Mouse (Mus musculus) forebrain, embryonic 14.5 days (tissue): Measurements from ENCODE around the gene Abhd11. TPM values are rescaled to one million over a fixed set of nuclear protein-coding genes. Genes with fewer than 3 reads are reported as not detected.

Experiments
- ATAC-seq: fragments of 200-750 bp; cut with Nextera tagmentation; 2 replicates; pipeline ENCODE4 v1.8.0; 2017; ENCODE audit warnings: mild to moderate bottlenecking, moderate library complexity
- DNase-seq: peaks from one replicate; pipeline ENCODE4 v3.0.0-alpha.2; 2015; ENCODE audit warnings: low spot score
- H3K27ac ChIP-seq: fragments of 300-500 bp; sonication (generic); 2 replicates; pipeline ENCODE4 v1.5.1; 2014; ENCODE audit warnings: low read depth, mild to moderate bottlenecking, control low read depth, low read length, moderate library complexity
- H3K27me3 ChIP-seq: fragments of 300-500 bp; sonication (generic); replicated peaks from 2 replicates; pipeline ENCODE4 v1.6.1; 2014; ENCODE audit warnings: low read length, control low read depth, mixed read lengths; ENCODE audit not compliant: control insufficient read depth, insufficient read depth
- H3K36me3 ChIP-seq: fragments of 300-500 bp; sonication (generic); 2 replicates; pipeline ENCODE4 v1.6.1; 2014; ENCODE audit warnings: low read length, control low read depth; ENCODE audit not compliant: control insufficient read depth, insufficient read depth
- H3K4me1 ChIP-seq: fragments of 300-500 bp; sonication (generic); 2 replicates; pipeline ENCODE4 v1.6.1; 2014; ENCODE audit warnings: antibody characterized with exemption, low read length, control low read depth; ENCODE audit not compliant: control insufficient read depth, insufficient read depth
- H3K4me2 ChIP-seq: fragments of 300-500 bp; sonication (generic); 2 replicates; pipeline ENCODE4 v1.6.1; 2014; ENCODE audit warnings: mild to moderate bottlenecking, control low read depth, low read length
- H3K4me3 ChIP-seq: fragments of 300-500 bp; sonication (generic); 2 replicates; pipeline ENCODE4 v1.5.1; 2014; ENCODE audit warnings: low read depth, low read length, control low read depth
- H3K9ac ChIP-seq: fragments of 300-500 bp; sonication (generic); 2 replicates; pipeline ENCODE4 v1.6.1; 2014; ENCODE audit warnings: mild to moderate bottlenecking, low read length, control low read depth, moderate library complexity
- H3K9me3 ChIP-seq: fragments of 300-500 bp; sonication (generic); replicated peaks from 2 replicates; pipeline ENCODE4 v1.6.1; 2016; ENCODE audit warnings: low read length, control low read depth, mixed read lengths; ENCODE audit not compliant: control insufficient read depth
- WGBS: fragments of 180-500 bp; shearing (Covaris S2); extraction: QIAGEN DNeasy Blood & Tissue Kit; methylation state at CpG from one replicate; pipeline ENCODE4 v1.1.7; 2014; 5-methylcytosine and 5-hydroxymethylcytosine counted together
- polyA plus RNA-seq: library from polyadenylated mRNA; unstranded; fragments of >200 nt; fragmentation: Nextera tagmentation; extraction: Ambion mirVana; gene quantifications from 2 replicates; pipeline ENCODE4 v1.2.1, GENCODE M21; 2014

The Abhd11 gene
- polyA plus RNA-seq, 1 experiment from 2014 or later, result 66.9 TPM

GRCm38 (mm10) chr5:135029007-135029854, 20.3 kb downstream of the Abhd11 start:
- WGBS, result 53% methylated on average over 18 of the region's 18 CpGs
- DNase-seq (no peak), ATAC-seq (no peak)
- Histone ChIP-seq H3K27ac (no peak overlapping the region), H3K4me3 (no peak overlapping the region), H3K36me3 (no peaks in the 10 kb centered on the region), H3K9ac (no peak overlapping the region), H3K27me3 (no peaks in the 10 kb centered on the region), H3K4me1 (peaks cover under 1% of the 10 kb centered on the region; the same call in 1 of the 2 replicates), H3K4me2 (no peak overlapping the region), H3K9me3 (no peaks in the 10 kb centered on the region)

GRCm38 (mm10) chr5:135032581-135032980, 23.6 kb downstream of the Abhd11 start:
- no peaks in the 10 kb centered on the region for H3K27me3 ChIP-seq
- DNase-seq, result no peak
- no peaks in the 10 kb centered on the region for H3K36me3 ChIP-seq
- 96% methylated on average over 5 of the region's 5 CpGs for WGBS
- no peak overlapping the region for H3K4me3 ChIP-seq
- no peaks in the 10 kb centered on the region for H3K4me1 ChIP-seq
- H3K27ac ChIP-seq, result no peak overlapping the region
- H3K9ac ChIP-seq, result no peak overlapping the region
- no peak for ATAC-seq
- H3K9me3 ChIP-seq, result no peaks in the 10 kb centered on the region; the same call in 1 of the 2 replicates
- H3K4me2 ChIP-seq, result no peak overlapping the region

GRCm38 (mm10) chr5:135034593-135034992, 25.6 kb downstream of the Abhd11 start:
- DNase-seq, result no peak
- 98% methylated on average over 2 of the region's 2 CpGs for WGBS

DNA sequence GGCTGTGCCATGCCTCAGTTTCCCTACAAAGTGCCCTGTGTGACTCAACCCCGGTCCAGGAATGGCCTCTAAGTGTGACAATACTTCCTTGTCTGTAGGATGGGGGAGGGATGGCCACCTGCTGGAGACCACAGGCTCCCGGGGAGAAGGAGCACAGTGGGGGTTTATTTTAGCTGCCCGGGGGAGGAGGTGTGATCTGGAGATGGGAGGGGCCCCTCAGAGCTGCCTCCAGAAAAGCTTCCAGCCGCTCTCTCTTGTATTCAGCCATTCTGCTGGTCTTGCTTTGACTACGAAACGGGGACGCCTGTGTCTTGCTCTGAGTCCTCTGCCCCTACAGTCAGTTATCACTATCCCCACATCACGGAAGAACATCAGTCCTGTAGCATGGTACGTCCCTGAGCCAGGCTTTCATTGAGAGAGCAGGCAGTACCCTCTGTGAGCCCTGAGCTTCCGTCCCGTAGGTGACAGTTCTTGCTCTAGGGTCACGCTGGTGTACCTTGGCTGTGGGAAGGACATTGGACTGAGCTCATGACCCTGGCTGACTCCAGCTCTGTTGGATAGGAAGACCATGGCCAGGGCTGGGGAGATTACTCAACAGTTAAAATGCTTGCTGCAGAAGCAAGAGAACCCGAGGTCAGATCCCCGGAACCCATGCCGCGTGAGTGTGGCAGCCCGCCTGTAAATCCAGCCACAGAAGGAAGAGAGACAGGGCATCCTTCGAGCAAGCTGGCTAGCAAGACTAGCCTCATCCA, 26.8 kb downstream of the Abhd11 start:
- no peak overlapping the region for H3K27ac ChIP-seq
- no peak overlapping the region for H3K4me3 ChIP-seq
- ATAC-seq (no peak), DNase-seq (no peak)
- no peaks in the 10 kb centered on the region; the same call in 1 of the 2 replicates for H3K9me3 ChIP-seq
- H3K36me3 ChIP-seq, result no peaks in the 10 kb centered on the region
- H3K9ac ChIP-seq, result no peak overlapping the region
- no peak overlapping the region for H3K4me2 ChIP-seq
- H3K27me3 ChIP-seq, result no peaks in the 10 kb centered on the region
- H3K4me1 ChIP-seq, result no peaks in the 10 kb centered on the region
- WGBS, result 69% methylated on average over 18 of the region's 18 CpGs

More at GRCm38 (mm10) chr5:135034593-135034992, 25.6 kb downstream of the Abhd11 start:
- no peaks in the 10 kb centered on the region; the same call in 1 of the 2 replicates for H3K9me3 ChIP-seq
- H3K4me1 ChIP-seq, result no peaks in the 10 kb centered on the region
- H3K9ac ChIP-seq, result no peak overlapping the region
- H3K27me3 ChIP-seq, result no peaks in the 10 kb centered on the region
- H3K4me2 ChIP-seq, result no peak overlapping the region
- H3K27ac ChIP-seq, result no peak overlapping the region
- H3K36me3 ChIP-seq, result no peaks in the 10 kb centered on the region
- no peak for ATAC-seq
- no peak overlapping the region for H3K4me3 ChIP-seq

DNA sequence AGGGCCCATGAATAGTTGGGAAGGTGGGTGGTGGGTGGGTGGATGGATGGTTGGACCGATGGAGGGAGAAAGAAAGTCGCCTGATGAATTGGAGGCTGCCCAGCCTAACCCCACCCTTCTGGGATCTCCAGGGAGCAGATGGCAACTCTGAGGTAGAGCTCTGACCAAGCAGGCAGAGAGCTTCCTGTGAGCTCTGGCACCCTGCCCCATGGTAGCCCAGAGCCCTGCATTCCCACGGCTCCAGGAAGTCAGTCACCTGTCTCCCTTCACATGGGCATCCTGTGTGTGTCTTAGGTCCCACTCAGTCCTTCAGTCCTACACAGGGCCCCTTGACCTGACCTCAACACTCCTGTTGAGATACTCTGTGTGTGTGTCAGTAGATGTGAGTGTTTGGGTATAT, 29.0 kb downstream of the Abhd11 start:
- 87% methylated on average over 2 of the region's 3 CpGs for WGBS
- no peaks in the 10 kb centered on the region for H3K4me1 ChIP-seq
- ATAC-seq, result no peak

GRCm38 (mm10) chr5:135039541-135039940, 30.6 kb downstream of the Abhd11 start:
- H3K4me3 ChIP-seq, result no peak overlapping the region
- no peak overlapping the region for H3K9ac ChIP-seq
- H3K36me3 ChIP-seq, result 0 out of 2 replicates have a peak, but pooled peaks cover 4% of the 10 kb centered on the region
- H3K9me3 ChIP-seq, result no peaks in the 10 kb centered on the region; the same call in 1 of the 2 replicates
- no peaks in the 10 kb centered on the region for H3K27me3 ChIP-seq
- H3K4me1 ChIP-seq, result no peaks in the 10 kb centered on the region
- DNase-seq (no peak), ATAC-seq (no peak)
- no peak overlapping the region for H3K4me2 ChIP-seq
- 84% methylated on average over 9 of the region's 9 CpGs for WGBS
- no peak overlapping the region for H3K27ac ChIP-seq

More for the DNA sequence above, 29.0 kb downstream of the Abhd11 start:
- no peak overlapping the region for H3K9ac ChIP-seq
- H3K4me3 ChIP-seq, result no peak overlapping the region
- no peaks in the 10 kb centered on the region for H3K36me3 ChIP-seq
- no peak overlapping the region for H3K27ac ChIP-seq
- no peaks in the 10 kb centered on the region for H3K27me3 ChIP-seq
- no peak for DNase-seq
- no peak overlapping the region for H3K4me2 ChIP-seq
- H3K9me3 ChIP-seq, result no peaks in the 10 kb centered on the region; the same call in 1 of the 2 replicates

DNA sequence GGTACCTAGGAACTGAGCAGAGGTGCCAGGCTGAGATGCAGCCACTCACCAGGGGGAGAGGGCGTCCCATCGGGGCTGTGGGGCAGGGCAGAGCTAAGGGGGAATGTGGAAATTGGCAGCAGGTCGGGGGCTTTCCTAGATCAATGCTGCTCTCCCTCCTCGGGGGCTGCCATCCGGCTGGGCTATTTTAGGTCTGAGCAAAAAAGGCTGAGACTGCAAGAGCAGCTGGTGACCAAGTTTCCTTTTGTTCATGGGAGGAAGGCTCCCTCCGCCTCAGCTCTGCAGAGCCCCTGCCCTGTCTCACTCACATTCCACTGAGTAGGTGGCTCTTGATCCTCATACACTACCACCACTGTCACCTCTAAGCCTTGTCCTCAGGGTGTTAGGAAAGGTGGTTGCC, 31.1 kb downstream of the Abhd11 start:
- Histone ChIP-seq H3K27ac (no peak overlapping the region), H3K36me3 (peaks cover 4% of the 10 kb centered on the region; the same call in 1 of the 2 replicates), H3K4me3 (no peak overlapping the region), H3K27me3 (no peaks in the 10 kb centered on the region), H3K4me2 (no peak overlapping the region), H3K9ac (no peak overlapping the region), H3K4me1 (no peaks in the 10 kb centered on the region), H3K9me3 (no peaks in the 10 kb centered on the region)
- WGBS, result 38% methylated on average over 6 of the region's 6 CpGs
- ATAC-seq, result no peak
- DNase-seq, result no peak

DNA sequence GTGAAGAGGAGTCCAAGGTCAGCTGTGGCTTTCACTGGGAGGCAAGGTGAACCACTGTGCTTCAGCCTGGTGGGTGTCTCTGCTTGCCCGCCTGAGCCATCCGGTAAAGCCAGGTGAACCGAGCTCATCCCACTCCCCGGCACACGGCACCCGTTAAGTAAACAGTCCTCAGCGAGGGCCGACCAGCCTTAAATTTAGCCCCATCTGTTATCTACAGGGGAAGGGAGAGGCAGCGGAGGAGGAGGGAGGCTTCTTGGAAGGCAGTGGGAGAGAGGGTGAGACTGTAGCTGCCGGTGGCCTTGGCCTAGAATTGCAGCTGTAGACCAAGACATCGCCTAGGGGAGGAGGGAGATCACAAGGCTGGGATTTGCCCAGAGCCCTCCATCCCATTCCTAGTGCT, 31.8 kb downstream of the Abhd11 start:
- ATAC-seq, result no peak

More for the DNA sequence above, 31.8 kb downstream of the Abhd11 start:
- 84% methylated on average over 11 of the region's 11 CpGs for WGBS
- H3K9ac ChIP-seq, result no peak overlapping the region
- H3K9me3 ChIP-seq, result no peaks in the 10 kb centered on the region
- H3K27me3 ChIP-seq, result no peaks in the 10 kb centered on the region
- H3K27ac ChIP-seq, result no peak overlapping the region
- H3K4me3 ChIP-seq, result no peak overlapping the region
- H3K4me1 ChIP-seq, result no peaks in the 10 kb centered on the region
- H3K4me2 ChIP-seq, result no peak overlapping the region
- H3K36me3 ChIP-seq, result peaks cover 9% of the 10 kb centered on the region; the same call in 1 of the 2 replicates
- no peak for DNase-seq
